Mouse (Mus musculus): ENCODE results near the gene Hecw1. TPM values are rescaled to one million over a fixed set of nuclear protein-coding genes. Genes with fewer than 3 reads are reported as not detected.

The Hecw1 gene
- total and polyA plus RNA-seq, 3 experiments = 0.52 to 3.2 TPM; not detected in 1

DNA sequence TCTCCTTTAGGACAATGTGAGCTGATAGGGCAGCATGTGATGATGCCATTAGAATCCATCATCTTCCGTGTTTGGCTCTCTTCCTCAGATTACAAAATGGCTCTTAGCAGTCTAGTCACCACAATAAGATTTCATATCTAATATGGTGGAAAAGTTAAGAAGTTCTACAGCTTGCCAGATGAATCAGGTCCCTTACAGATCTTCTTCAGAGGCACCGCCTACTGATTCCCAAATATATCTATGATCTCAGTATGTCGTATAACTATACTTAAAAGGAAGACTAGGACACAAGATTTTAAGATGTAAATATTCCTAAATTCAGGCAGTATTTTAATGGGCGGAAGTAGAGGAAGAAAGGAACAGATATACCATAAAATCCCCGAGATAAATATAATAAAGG lies 16.3 kb downstream of the Hecw1 start:
- Histone ChIP-seq H3K9ac (ENCODE audit: control insufficient read depth, low read depth, low read length, poor library complexity, severe bottlenecking) (no peak overlapping the region), H3K4me3 (ENCODE audit: control insufficient read depth in 1 of 2, insufficient read depth in 1 of 2, low read depth in 2 of 2, low read length in 2 of 2) (no peak overlapping the region), H3K27me3 (ENCODE audit: control insufficient read depth in 1 of 2, insufficient read depth in 2 of 2, low read length in 2 of 2) (no peaks in the 10 kb centered on the region), H3K9me3 (replicated peaks; ENCODE audit: insufficient read depth, low read length) (no peaks in the 10 kb centered on the region), H3K27ac (ENCODE audit: control insufficient read depth, low read depth, low read length) (no peak overlapping the region), H3K4me1 (ENCODE audit: control insufficient read depth in 1 of 2, insufficient read depth in 2 of 2, low read length in 2 of 2) (no peaks in the 10 kb centered on the region), H3K36me3 (ENCODE audit: control insufficient read depth in 1 of 2, insufficient read depth in 2 of 2, low read length in 2 of 2) (no peaks in the 10 kb centered on the region), H3K79me2 (ENCODE audit: control insufficient read depth, insufficient read depth, low read length, poor library complexity) (no peaks in the 10 kb centered on the region)
- no peak for DNase-seq (ENCODE audit: low read depth, low spot score)
- TF ChIP-seq MYB (IDR thresholded peaks at IDR 0.05; ENCODE audit: low read depth, low read length) (no peak), TCF12 (IDR thresholded peaks at IDR 0.05; ENCODE audit: low read depth, low read length) (no peak), TBP (IDR thresholded peaks at IDR 0.05; ENCODE audit: low read depth, low read length) (no peak)

DNA sequence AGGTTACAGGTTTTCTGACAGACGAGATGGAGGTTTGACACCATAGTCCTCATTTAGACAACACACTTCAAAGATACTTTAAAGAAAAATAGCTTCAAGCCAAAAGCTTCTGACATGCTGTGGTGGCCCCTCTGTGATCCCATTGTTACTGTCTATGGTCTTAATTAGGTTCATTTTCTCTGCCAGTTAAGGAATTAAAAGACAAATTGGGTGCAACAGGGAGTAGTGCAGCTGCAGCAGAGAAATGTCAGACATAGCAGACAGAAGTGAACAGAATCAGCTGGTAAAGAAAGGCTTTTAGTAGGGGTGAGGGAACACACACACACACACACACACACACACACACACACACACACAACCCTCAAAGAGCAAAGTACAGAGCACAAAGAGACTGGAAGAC lies 22.8 kb downstream of the Hecw1 start:
- TF ChIP-seq TCF12 (IDR thresholded peaks at IDR 0.05; ENCODE audit: low read depth, low read length) (no peak), ETS1 (IDR thresholded peaks at IDR 0.05; ENCODE audit: low read depth, low read length) (no peak), TAL1 (IDR thresholded peaks at IDR 0.05; ENCODE audit: low read length) (no peak), MXI1 (IDR thresholded peaks at IDR 0.05; ENCODE audit: low read depth, low read length) (no peak), SIN3A (IDR thresholded peaks at IDR 0.05; ENCODE audit: low read length) (no peak), USF1 (IDR thresholded peaks at IDR 0.05; ENCODE audit: low read depth, low read length) (no peak), BHLHE40 (IDR thresholded peaks at IDR 0.05; ENCODE audit: borderline replicate concordance, low read depth, low read length) (no peak), HCFC1 (IDR thresholded peaks at IDR 0.05; ENCODE audit: low read depth, low read length) (no peak), ZNF384 (IDR thresholded peaks at IDR 0.05; ENCODE audit: low read depth, low read length) (no peak)
- H3K27me3 ChIP-seq (ENCODE audit: control insufficient read depth in 1 of 2, insufficient read depth in 2 of 2, low read length in 2 of 2) = no peaks in the 10 kb centered on the region
- H3K27ac ChIP-seq (ENCODE audit: control insufficient read depth, low read depth, low read length) = no peak overlapping the region

DNA sequence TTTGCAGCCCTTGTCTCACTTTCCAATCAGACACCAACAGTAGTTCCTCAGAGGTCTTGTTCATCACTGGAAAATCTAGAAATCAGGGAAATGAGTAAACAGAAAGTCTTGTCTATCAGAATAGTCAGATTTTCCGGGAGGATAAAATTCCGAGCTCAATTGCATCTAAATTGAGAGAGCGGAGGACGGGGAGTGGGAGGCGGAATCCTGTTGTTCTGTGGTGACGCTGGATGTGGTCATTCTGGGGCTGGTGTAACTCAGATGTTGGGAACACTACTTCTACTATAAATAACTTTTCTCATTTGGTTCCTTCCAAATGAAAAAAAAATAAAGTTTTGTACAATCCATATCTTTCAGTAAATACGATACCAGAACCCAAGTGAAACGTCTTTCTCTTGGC lies 24.2 kb downstream of the Hecw1 start:
- H3K27me3 ChIP-seq (ENCODE audit: control insufficient read depth in 1 of 2, insufficient read depth in 2 of 2, low read length in 2 of 2) = no peaks in the 10 kb centered on the region
- DNase-seq (ENCODE audit: low read depth, low spot score) = no peak
- H3K9ac ChIP-seq (ENCODE audit: control insufficient read depth, low read depth, low read length, poor library complexity, severe bottlenecking) = no peak overlapping the region
- no peaks in the 10 kb centered on the region for H3K79me2 ChIP-seq (ENCODE audit: control insufficient read depth, insufficient read depth, low read length, poor library complexity)
- H3K27ac ChIP-seq (ENCODE audit: control insufficient read depth, low read depth, low read length) = no peak overlapping the region
- TF ChIP-seq USF1 (IDR thresholded peaks at IDR 0.05; ENCODE audit: low read depth, low read length) (no peak), POLR2AphosphoS5 (IDR thresholded peaks at IDR 0.05; ENCODE audit: borderline replicate concordance, low read depth, low read length) (no peak), RAD21 (IDR thresholded peaks at IDR 0.05; ENCODE audit: low read depth, low read length) (no peak), MAX (IDR thresholded peaks at IDR 0.05; ENCODE audit: low read length) (no peak), SIN3A (IDR thresholded peaks at IDR 0.05; ENCODE audit: low read length) (no peak), GATA1 (IDR thresholded peaks at IDR 0.05; ENCODE audit: low read depth, low read length) (no peak), TCF12 (IDR thresholded peaks at IDR 0.05; ENCODE audit: low read depth, low read length) (no peak), TBP (IDR thresholded peaks at IDR 0.05; ENCODE audit: low read depth, low read length) (no peak), GABPA (IDR thresholded peaks at IDR 0.05; ENCODE audit: low read depth, low read length) (no peak), POLR2A (IDR thresholded peaks at IDR 0.05; ENCODE audit: control insufficient read depth in 1 of 2, insufficient read depth in 1 of 2, low read depth in 1 of 2, low read length in 2 of 2, poor library complexity in 1 of 2) (no peak), MEF2A (IDR thresholded peaks at IDR 0.05; ENCODE audit: extremely low read depth, insufficient replicate concordance, low read depth, low read length, poor library complexity, severe bottlenecking) (no peak), MAZ (IDR thresholded peaks at IDR 0.05; ENCODE audit: low read depth, low read length) (no peak), ZC3H11A (IDR thresholded peaks at IDR 0.05; ENCODE audit: low read depth, low read length) (no peak), JUND (IDR thresholded peaks at IDR 0.05; ENCODE audit: low read depth, low read length) (no peak), MAFK (IDR thresholded peaks at IDR 0.05; ENCODE audit: borderline replicate concordance, low read depth, low read length) (no peak), NELFE (IDR thresholded peaks at IDR 0.05; ENCODE audit: low read depth, low read length) (no peak), ZNF384 (IDR thresholded peaks at IDR 0.05; ENCODE audit: low read depth, low read length) (no peak), SMC3 (IDR thresholded peaks at IDR 0.05; ENCODE audit: low read depth, low read length) (no peak)
- H3K4me3 ChIP-seq (ENCODE audit: control insufficient read depth in 1 of 2, insufficient read depth in 1 of 2, low read depth in 2 of 2, low read length in 2 of 2) = no peak overlapping the region
- no peaks in the 10 kb centered on the region for H3K36me3 ChIP-seq (ENCODE audit: control insufficient read depth in 1 of 2, insufficient read depth in 2 of 2, low read length in 2 of 2)
- no peaks in the 10 kb centered on the region for H3K4me1 ChIP-seq (ENCODE audit: control insufficient read depth in 1 of 2, insufficient read depth in 2 of 2, low read length in 2 of 2)
- H3K9me3 ChIP-seq (replicated peaks; ENCODE audit: insufficient read depth, low read length) = no peaks in the 10 kb centered on the region

More for the DNA sequence above, 22.8 kb downstream of the Hecw1 start:
- Histone ChIP-seq H3K4me1 (ENCODE audit: control insufficient read depth in 1 of 2, insufficient read depth in 2 of 2, low read length in 2 of 2) (no peaks in the 10 kb centered on the region), H3K79me2 (ENCODE audit: control insufficient read depth, insufficient read depth, low read length, poor library complexity) (no peaks in the 10 kb centered on the region), H3K4me3 (ENCODE audit: control insufficient read depth in 1 of 2, insufficient read depth in 1 of 2, low read depth in 2 of 2, low read length in 2 of 2) (no peak overlapping the region), H3K9ac (ENCODE audit: control insufficient read depth, low read depth, low read length, poor library complexity, severe bottlenecking) (no peak overlapping the region), H3K9me3 (replicated peaks; ENCODE audit: insufficient read depth, low read length) (no peaks in the 10 kb centered on the region), H3K36me3 (ENCODE audit: control insufficient read depth in 1 of 2, insufficient read depth in 2 of 2, low read length in 2 of 2) (no peaks in the 10 kb centered on the region)
- DNase-seq (ENCODE audit: low read depth, low spot score) = no peak

Data from MEL (cell line).